Mouse (Mus musculus) liver, embryonic 14.5 days (tissue): ENCODE results near the gene Ninj2.

ENCODE experiments used
- CTCF ChIP-seq: IDR thresholded peaks from 2 replicates; pipeline ENCODE4 v1.5.1; 2016; ENCODE audit warnings: antibody characterized with exemption, low read depth, control low read depth
- EP300 ChIP-seq: IDR thresholded peaks from 2 replicates; pipeline ENCODE4 v1.6.1; 2016; ENCODE audit warnings: antibody characterized with exemption, low read depth

GRCm38 (mm10) chr6:120193174-120193573, 100.0 kb downstream of the Ninj2 start:
- TF ChIP-seq EP300 (peak; percentile 36; the same call in 1 of the 2 replicates), CTCF (peak; percentile 97)
